In the genomic region with DNA sequence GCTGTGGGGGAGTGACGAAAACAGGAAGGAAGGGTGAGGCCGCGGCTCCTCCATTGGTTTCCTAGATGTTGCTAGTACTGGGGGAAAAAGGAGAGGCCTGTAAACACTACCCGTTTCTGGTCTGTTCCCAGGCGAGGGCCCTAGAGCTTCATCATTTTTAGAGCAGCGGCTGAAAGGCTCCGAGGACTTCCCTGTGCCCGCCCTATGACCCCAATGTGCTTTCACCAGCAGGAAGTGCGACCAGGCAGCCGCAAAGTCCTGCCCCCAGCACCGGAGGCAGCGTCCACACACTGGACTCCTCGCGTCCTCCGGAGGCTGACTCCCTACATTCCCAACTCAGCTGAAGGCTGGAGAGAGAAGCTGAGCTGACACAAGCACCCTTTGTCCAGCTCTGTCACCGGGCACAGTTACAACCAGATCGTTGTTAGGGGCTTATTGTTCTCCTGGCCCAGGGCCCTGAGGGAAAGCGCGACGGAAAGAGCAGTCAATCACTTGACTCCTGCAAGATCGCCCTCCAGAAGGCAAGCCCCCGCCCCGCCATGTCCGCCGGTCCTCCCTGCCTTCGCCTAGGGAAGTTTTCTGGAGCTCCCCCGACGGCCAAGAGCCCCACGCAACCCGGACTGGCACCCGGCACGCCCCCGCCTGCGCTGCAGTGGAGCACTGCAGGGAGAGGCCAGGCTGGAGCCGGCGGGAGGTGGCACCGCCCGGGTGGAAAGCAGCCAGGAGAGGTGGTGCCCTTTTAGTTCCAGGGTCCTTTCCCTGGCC, we compare ENCODE assay signal across 8 mouse cellular contexts. TPM values are rescaled to one million over a fixed set of nuclear protein-coding genes. Genes with fewer than 3 reads are reported as not detected.
DNase-seq lines count a peak whose midpoint lies in the region; ATAC-seq lines count a peak whose summit lies in the region.

No protein-coding gene starts in this region.

- peak; percentile 76 for DNase-seq in A20 (ENCODE audit: low read depth, low spot score)
- peak; percentile 73 for DNase-seq in adrenal gland, adult 8-10 months
- DNase-seq in fibroblast of lung, adult 2 months (ENCODE audit: low read depth), result peak; percentile 52
- DNase-seq in heart, postnatal 25 days (ENCODE audit: low spot score), result peak; percentile 74
- DNase-seq in layer of hippocampus, adult 9-11 months, result peak; percentile 77
- DNase-seq in spleen, adult 18-20 months, result peak; percentile 61 to 62
- DNase-seq in right cerebral cortex, postnatal 25 days, result no peak

- intact Hi-C loops in heart, postnatal 25 days (cut with DNase I), result loop anchor here (2.0 kb wide), 1 partner anchor 45 kb away; a partner anchor contains a TSS

- peak; percentile 38 for ATAC-seq in megakaryocyte-erythroid progenitor cell, adult 5-6 weeks (replicated peaks; ENCODE audit: low FRiP score, low TSS enrichment, poor library complexity, severe bottlenecking)

RNA-seq across cellular contexts. Expression of a gene that starts 2.3 kb away (rescaled TPM):
- 1 to 10 TPM; 1.5 to 3.3 (median 3.0) TPM for total RNA-seq in adrenal gland, adult 8-10 months (2022)
- total RNA-seq in heart, postnatal 25 days (2021), result 1 to 10 TPM; 2.9 to 3.4 TPM
- total RNA-seq in megakaryocyte-erythroid progenitor cell, adult 5-6 weeks (2014; fragmentation: Nextera tagmentation), result 16.2 and 38.2 TPM in 2 replicates
- 7.3 and 11.3 TPM in 2 replicates for total RNA-seq in megakaryocyte-erythroid progenitor cell, adult 5-6 weeks (2017)

RNA-seq across cellular contexts. Expression of a gene that starts 2.4 kb away (rescaled TPM):
- 10 to 100 TPM; 28.2 to 50.0 (median 40.7) TPM for total RNA-seq in adrenal gland, adult 8-10 months (2022)
- 10 to 100 TPM; 14.4 to 18.8 TPM for total RNA-seq in heart, postnatal 25 days (2021)
- total RNA-seq in megakaryocyte-erythroid progenitor cell, adult 5-6 weeks (2014; fragmentation: Nextera tagmentation), result 101 and 172 TPM in 2 replicates
- 13.6 and 39.7 TPM in 2 replicates for total RNA-seq in megakaryocyte-erythroid progenitor cell, adult 5-6 weeks (2017)

RNA-seq across cellular contexts. Expression of a gene that starts 17.8 kb away (rescaled TPM):
- not detected for total RNA-seq in adrenal gland, adult 8-10 months (2022)
- not detected for total RNA-seq in heart, postnatal 25 days (2021)
- 5.8 and 6.8 TPM in 2 replicates for total RNA-seq in megakaryocyte-erythroid progenitor cell, adult 5-6 weeks (2014; fragmentation: Nextera tagmentation)
- total RNA-seq in megakaryocyte-erythroid progenitor cell, adult 5-6 weeks (2017), result 1.8 and 4.2 TPM in 2 replicates

RNA-seq across cellular contexts. Expression of a gene that starts 29.9 kb away (rescaled TPM):
- 1 to 10 TPM in 2 of 4 experiments, under 1 TPM in 2; 0.59 to 3.4 (median 1.3) TPM for total RNA-seq in adrenal gland, adult 8-10 months (2022)
- 1 to 10 TPM in 1 of 2 experiments, under 1 TPM in 1; 0.36 to 1.2 TPM for total RNA-seq in heart, postnatal 25 days (2021)
- total RNA-seq in megakaryocyte-erythroid progenitor cell, adult 5-6 weeks (2014; fragmentation: Nextera tagmentation), result 0.45 and 7.0 TPM in 2 replicates
- 3.5 TPM in 1 of 2 replicates, not detected in the other for total RNA-seq in megakaryocyte-erythroid progenitor cell, adult 5-6 weeks (2017)

RNA-seq across cellular contexts. Expression of a gene that starts 29.9 kb away (rescaled TPM):
- total RNA-seq in adrenal gland, adult 8-10 months (2022), result 100 to 1,000 TPM in 2 of 4 experiments, 10 to 100 TPM in 2; 86.0 to 110 (median 103) TPM
- 100 to 1,000 TPM; 109 to 113 TPM for total RNA-seq in heart, postnatal 25 days (2021)
- 166 and 173 TPM in 2 replicates for total RNA-seq in megakaryocyte-erythroid progenitor cell, adult 5-6 weeks (2014; fragmentation: Nextera tagmentation)
- total RNA-seq in megakaryocyte-erythroid progenitor cell, adult 5-6 weeks (2017), result 83.2 and 116 TPM in 2 replicates
